Mouse (Mus musculus) testis, adult 2 months (tissue): ENCODE measurements around the gene Rhox2g.

ENCODE experiments used
- CTCF ChIP-seq: fragments of 200-500 bp; IDR thresholded peaks from 2 replicates; pipeline ENCODE4 v1.5.1; 2012; ENCODE audit warnings: low read depth, mild to moderate bottlenecking, inconsistent platforms, low read length, moderate library complexity; ENCODE audit not compliant: control insufficient read depth, insufficient read depth, insufficient replicate concordance
- POLR2A ChIP-seq: fragments of 200-500 bp; IDR thresholded peaks from 2 replicates; pipeline ENCODE4 v1.6.1; 2012; ENCODE audit warnings: low read depth, mild to moderate bottlenecking, inconsistent platforms, low read length, moderate library complexity; ENCODE audit not compliant: control insufficient read depth

GRCm38 (mm10) chrX:37683031-37683715 is 39.9 kb upstream of the Rhox2g start:
- TF ChIP-seq CTCF (no peak), POLR2A (no peak)
